Mouse (Mus musculus) CH12.LX (cell line): Measurements from ENCODE around the gene Edar. TPM values are rescaled to one million over a fixed set of nuclear protein-coding genes. Genes with fewer than 3 reads are reported as not detected.

Experiments
- DNase-seq: peaks from one replicate; pipeline ENCODE4 v3.0.0-alpha.2; 2013; ENCODE audit errors: extremely low read depth
- H3K27ac ChIP-seq: 2 replicates; pipeline ENCODE4 v1.5.1; 2012; ENCODE audit warnings: low read depth, mild to moderate bottlenecking, control low read depth, moderate library complexity; ENCODE audit not compliant: insufficient read depth
- H3K27me3 ChIP-seq: replicated peaks from 2 replicates; pipeline ENCODE3; 2012; ENCODE audit warnings: inconsistent platforms
- H3K36me3 ChIP-seq, 2 experiments: replicated peaks in 1 of 2; 2 replicates each; pipeline versions ENCODE3 to v1.6.1; 2012; ENCODE audit warnings: inconsistent platforms in 1 of 2, low read length in 1 of 2, mild to moderate bottlenecking in 1 of 2, mixed read lengths in 1 of 2, moderate library complexity in 1 of 2; ENCODE audit not compliant: control insufficient read depth in 1 of 2, insufficient read depth in 1 of 2
- H3K4me1 ChIP-seq, 2 experiments: 2 replicates each; pipeline ENCODE4 v1.6.1; 2012; ENCODE audit warnings: inconsistent platforms in 1 of 2, moderate library complexity in 1 of 2; ENCODE audit not compliant: insufficient read depth in 2 of 2, control insufficient read depth in 1 of 2
- H3K4me2 ChIP-seq: 2 replicates; pipeline ENCODE4 v1.6.1; 2012; ENCODE audit warnings: low read depth, mild to moderate bottlenecking, control low read depth; ENCODE audit not compliant: poor library complexity, insufficient read depth, severe bottlenecking
- H3K4me3 ChIP-seq, 3 experiments: fragments of 150-350 bp in 1 of 3; sonication (generic) in 1 of 3; replicated peaks in 1 of 3; 2 replicates each; pipeline versions ENCODE3 to v1.5.1; 2011 to 2012; ENCODE audit warnings: low read depth in 2 of 3, low read length in 2 of 3, mild to moderate bottlenecking in 2 of 3, moderate library complexity in 2 of 3, control low read depth in 1 of 3, improper control_type of control experiment in 1 of 3, inconsistent platforms in 1 of 3, mixed read lengths in 1 of 3; ENCODE audit not compliant: poor library complexity in 1 of 3
- H3K79me2 ChIP-seq: replicated peaks from 2 replicates; pipeline ENCODE4 v1.6.1; 2012; ENCODE audit warnings: mild to moderate bottlenecking, moderate library complexity; ENCODE audit not compliant: control insufficient read depth, poor library complexity, insufficient read depth, severe bottlenecking; ENCODE audit errors: extremely low read depth
- H3K9ac ChIP-seq: 2 replicates; pipeline ENCODE4 v1.6.1; 2012; ENCODE audit warnings: low read depth, mild to moderate bottlenecking, control low read depth, moderate library complexity; ENCODE audit not compliant: insufficient read depth
- H3K9me3 ChIP-seq: replicated peaks from 2 replicates; pipeline ENCODE3; 2012; ENCODE audit warnings: low read length, inconsistent platforms, mixed read lengths
- CHD1 ChIP-seq: IDR thresholded peaks from 2 replicates; pipeline ENCODE4 v1.6.1; 2012; ENCODE audit warnings: low read depth, low read length, improper control_type of control experiment, inconsistent platforms
- CTCF ChIP-seq, 2 experiments: IDR thresholded peaks in 1 of 2; conservative IDR thresholded peaks in 1 of 2; 2 replicates each; pipeline ENCODE4 v1.5.1; 2011 to 2012; ENCODE audit warnings: low read depth in 2 of 2, low read length in 2 of 2, improper control_type of control experiment in 1 of 2, inconsistent platforms in 1 of 2, mild to moderate bottlenecking in 1 of 2, moderate library complexity in 1 of 2
- E2F4 ChIP-seq: IDR thresholded peaks from 2 replicates; pipeline ENCODE4 v1.6.1; 2011; ENCODE audit warnings: low read depth, low read length, improper control_type of control experiment; ENCODE audit not compliant: insufficient replicate concordance
- GABPA ChIP-seq: IDR thresholded peaks from 2 replicates; pipeline ENCODE4 v1.6.1; 2012; ENCODE audit warnings: low read depth, low read length, improper control_type of control experiment, inconsistent platforms; ENCODE audit not compliant: insufficient replicate concordance
- HCFC1 ChIP-seq: IDR thresholded peaks from 2 replicates; pipeline ENCODE4 v1.6.1; 2012; ENCODE audit warnings: low read depth, mild to moderate bottlenecking, inconsistent platforms, low read length, improper control_type of control experiment
- IRF4 ChIP-seq: IDR thresholded peaks from 2 replicates; pipeline ENCODE4 v1.6.1; 2014; ENCODE audit warnings: low read depth, mild to moderate bottlenecking, inconsistent platforms, low read length, improper control_type of control experiment
- JUN ChIP-seq: IDR thresholded peaks from 2 replicates; pipeline ENCODE4 v1.6.1; 2011; ENCODE audit warnings: low read depth, mild to moderate bottlenecking, low read length, improper control_type of control experiment, moderate library complexity; ENCODE audit not compliant: insufficient read depth
- JUND ChIP-seq: conservative IDR thresholded peaks from 2 replicates; pipeline ENCODE4 v1.6.1; 2011; ENCODE audit warnings: low read depth, low read length, improper control_type of control experiment
- KAT2A ChIP-seq: IDR thresholded peaks from 2 replicates; pipeline ENCODE4 v1.6.1; 2012; ENCODE audit warnings: low read length, improper control_type of control experiment, inconsistent platforms; ENCODE audit not compliant: insufficient replicate concordance
- MEF2A ChIP-seq: IDR thresholded peaks from 2 replicates; pipeline ENCODE4 v1.6.1; 2014; ENCODE audit warnings: low read depth, mild to moderate bottlenecking, inconsistent platforms, low read length, improper control_type of control experiment, borderline replicate concordance
- MXI1 ChIP-seq: IDR thresholded peaks from 2 replicates; pipeline ENCODE4 v1.6.1; 2011; ENCODE audit warnings: mild to moderate bottlenecking, low read depth, low read length, improper control_type of control experiment
- NRF1 ChIP-seq: IDR thresholded peaks from 2 replicates; pipeline ENCODE4 v1.6.1; 2014; ENCODE audit warnings: low read depth, mild to moderate bottlenecking, inconsistent platforms, low read length, improper control_type of control experiment, moderate library complexity
- PAX5 ChIP-seq: IDR thresholded peaks from 2 replicates; pipeline ENCODE4 v1.6.1; 2012; ENCODE audit warnings: low read length, inconsistent platforms, mixed read lengths
- POLR2A ChIP-seq: IDR thresholded peaks from 2 replicates; pipeline ENCODE4 v1.6.1; 2011; ENCODE audit warnings: low read depth, mild to moderate bottlenecking, improper control_type of control experiment, low read length
- RAD21 ChIP-seq: IDR thresholded peaks from 2 replicates; pipeline ENCODE4 v1.6.1; 2011; ENCODE audit warnings: low read depth, mild to moderate bottlenecking, low read length, improper control_type of control experiment, moderate library complexity
- RCOR1 ChIP-seq: conservative IDR thresholded peaks from 2 replicates; pipeline ENCODE4 v1.6.1; 2012; ENCODE audit warnings: low read depth, mild to moderate bottlenecking, inconsistent platforms, low read length, improper control_type of control experiment
- UBTF ChIP-seq: IDR thresholded peaks from 2 replicates; pipeline ENCODE4 v1.6.1; 2012; ENCODE audit warnings: low read depth, mild to moderate bottlenecking, inconsistent platforms, low read length, improper control_type of control experiment, moderate library complexity
- USF1 ChIP-seq: IDR thresholded peaks from 2 replicates; pipeline ENCODE4 v1.6.1; 2014; ENCODE audit warnings: low read depth, mild to moderate bottlenecking, inconsistent platforms, low read length, improper control_type of control experiment
- ZC3H11A ChIP-seq: IDR thresholded peaks from 2 replicates; pipeline ENCODE4 v1.6.1; 2012; ENCODE audit warnings: low read depth, mild to moderate bottlenecking, inconsistent platforms, low read length, improper control_type of control experiment
- ZKSCAN1 ChIP-seq: IDR thresholded peaks from 2 replicates; pipeline ENCODE4 v1.6.1; 2012; ENCODE audit warnings: low read depth, inconsistent platforms, low read length, improper control_type of control experiment, borderline replicate concordance
- ZMIZ1 ChIP-seq: IDR thresholded peaks from 2 replicates; pipeline ENCODE4 v1.6.1; 2012; ENCODE audit warnings: low read depth, mild to moderate bottlenecking, inconsistent platforms, low read length, improper control_type of control experiment
- dilution Hi-C: fragments of 300-500 bp; cut with MboI; formaldehyde crosslinking; loops from 2 replicates; pipeline ENCODE4 v1.14.3; 2020; ENCODE audit warnings: low sequenced_read_pairs; ENCODE audit not compliant: extremely low pct_unique_long_range_greater_than_20kb, extremely low pct_ligation_motif_present
- in situ Hi-C: fragments of 300-500 bp; cut with MboI; formaldehyde crosslinking; loops from 3 replicates; pipeline ENCODE4 v1.14.3; 2019; ENCODE audit warnings: low sequenced_read_pairs, low pct_ligation_motif_present, low pct_unique_long_range_greater_than_20kb, mixed read lengths
- polyA plus RNA-seq: library from polyadenylated mRNA; unstranded; fragments of >175 nt; gene quantifications from 2 replicates; pipeline ENCODE4 v1.2.1, GENCODE M21; 2012; ENCODE audit warnings: low read depth; ENCODE audit not compliant: insufficient read length
- total RNA-seq, 2 experiments: library from RNA; depleted of rRNA; stranded (reverse); fragments of 300-350 nt in 1 of 2; fragments of >200 nt in 1 of 2; gene quantifications; 2 replicates each; pipeline ENCODE4 v1.2.3; 2012 to 2014

The Edar gene
- total and polyA plus RNA-seq, 3 experiments = not detected

- TF ChIP-seq MXI1 (no peak), JUN (no peak), ZMIZ1 (no peak), CHD1 (no peak), RAD21 (no peak), IRF4 (no peak), RCOR1 (no peak), E2F4 (no peak), ZC3H11A (no peak), GABPA (no peak)
- H3K4me1 ChIP-seq = no peaks in the 10 kb centered on the region; a peak in 1 of 4 replicates
- dilution Hi-C loops = no loop called here
These were observed 31.3 kb downstream of the Edar start for GRCm38 (mm10) chr10:58644194-58644593.

GRCm38 (mm10) chr10:58643001-58643400 is 32.5 kb downstream of the Edar start:
- dilution Hi-C loops (no loop called here), in situ Hi-C loops (no loop called here)
- no peak for TF ChIP-seq NRF1
- no peak for TF ChIP-seq USF1
- no peak for TF ChIP-seq KAT2A
- TF ChIP-seq ZKSCAN1 = no peak
- TF ChIP-seq UBTF = no peak
- TF ChIP-seq MEF2A = no peak
- no peak for TF ChIP-seq JUND
- no peak for TF ChIP-seq PAX5
- TF ChIP-seq CTCF (conservative IDR thresholded peaks at IDR 0.05 in 1 of 2, IDR thresholded peaks at IDR 0.05 in 1 of 2; ENCODE audit: low read depth in 2 of 2, low read length in 2 of 2) = no peak
- TF ChIP-seq JUN = no peak
- no peak for TF ChIP-seq HCFC1
- no peak for TF ChIP-seq IRF4
- TF ChIP-seq POLR2A = no peak
- Histone ChIP-seq H3K4me3 (no peak overlapping the region), H3K36me3 (no peaks in the 10 kb centered on the region), H3K79me2 (no peaks in the 10 kb centered on the region), H3K9me3 (no peaks in the 10 kb centered on the region), H3K4me1 (no peaks in the 10 kb centered on the region; a peak in 1 of 4 replicates), H3K27me3 (peaks cover 12% of the 10 kb centered on the region), H3K27ac (no peak overlapping the region), H3K9ac (no peak overlapping the region), H3K4me2 (no peak overlapping the region)
- no peak for DNase-seq

More at GRCm38 (mm10) chr10:58644194-58644593, 31.3 kb downstream of the Edar start:
- Histone ChIP-seq H3K79me2 (no peaks in the 10 kb centered on the region), H3K4me2 (no peak overlapping the region), H3K27ac (no peak overlapping the region), H3K9ac (no peak overlapping the region), H3K9me3 (no peaks in the 10 kb centered on the region), H3K4me3 (no peak overlapping the region), H3K36me3 (no peaks in the 10 kb centered on the region), H3K27me3 (peaks cover 9% of the 10 kb centered on the region)
- in situ Hi-C loops = no loop called here
- DNase-seq = no peak
